Comparison of ENCODE assay signal across 26 mouse cellular contexts in genomic region chr7:43856307-43856706, GRCm38 (mm10). TPM values are rescaled to one million over a fixed set of nuclear protein-coding genes. Genes with fewer than 3 reads are reported as not detected.
"Had no signal": no experiment of that assay in that cellular context is flagged by ENCODE, and none has a peak within 500 bp of the region (broad histone marks: within the 10 kb centered on the region; RNA-seq: fewer than 3 reads in every experiment).

No protein-coding gene starts in this region.

- H3K4me3 ChIP-seq: kidney, embryonic 15.5 days; limb, embryonic 12.5 days; limb, embryonic 15.5 days; liver, embryonic 12.5 days; liver, embryonic 15.5 days; midbrain, embryonic 12.5 days; midbrain, embryonic 15.5 days; neural tube, embryonic 12.5 days; neural tube, embryonic 15.5 days had no signal

- H3K4me1 ChIP-seq: limb, embryonic 12.5 days; limb, embryonic 15.5 days; liver, embryonic 12.5 days; liver, embryonic 15.5 days; midbrain, embryonic 12.5 days; midbrain, embryonic 15.5 days; neural tube, embryonic 12.5 days had no signal

- H3K27ac ChIP-seq: kidney, embryonic 15.5 days; limb, embryonic 12.5 days; limb, embryonic 15.5 days; liver, embryonic 12.5 days; liver, embryonic 15.5 days; macrophage; midbrain, embryonic 12.5 days; midbrain, embryonic 15.5 days; neural tube, embryonic 12.5 days; neural tube, embryonic 15.5 days had no signal

- H3K9me3 ChIP-seq: kidney, embryonic 15.5 days; limb, embryonic 12.5 days; limb, embryonic 15.5 days; liver, embryonic 12.5 days; liver, embryonic 15.5 days; midbrain, embryonic 12.5 days; midbrain, embryonic 15.5 days; neural tube, embryonic 12.5 days; neural tube, embryonic 15.5 days had no signal

- H3K27me3 ChIP-seq: kidney, embryonic 15.5 days; limb, embryonic 12.5 days; limb, embryonic 15.5 days; liver, embryonic 12.5 days; liver, embryonic 15.5 days; midbrain, embryonic 12.5 days; midbrain, embryonic 15.5 days; neural tube, embryonic 12.5 days; neural tube, embryonic 15.5 days had no signal

- ATAC-seq: liver, embryonic 12.5 days; midbrain, embryonic 15.5 days had no signal

- H3K9ac ChIP-seq: kidney, embryonic 15.5 days; limb, embryonic 12.5 days; limb, embryonic 15.5 days; liver, embryonic 12.5 days; liver, embryonic 15.5 days; midbrain, embryonic 12.5 days; midbrain, embryonic 15.5 days; neural tube, embryonic 12.5 days; neural tube, embryonic 15.5 days had no signal

- DNase-seq: kidney, adult 8-10 months; kidney, postnatal 10 days; kidney, postnatal 4 days; left cerebral cortex, postnatal 4 days; lung, adult 18-20 months; right cerebral cortex, adult 18-20 months; right cerebral cortex, postnatal 14 days; right cerebral cortex, postnatal 4 days; thymus, postnatal 25 days had no signal

- H3K4me2 ChIP-seq: kidney, embryonic 15.5 days; limb, embryonic 12.5 days; limb, embryonic 15.5 days; liver, embryonic 12.5 days; liver, embryonic 15.5 days; midbrain, embryonic 12.5 days; midbrain, embryonic 15.5 days; neural tube, embryonic 12.5 days; neural tube, embryonic 15.5 days had no signal

- H3K36me3 ChIP-seq: kidney, embryonic 15.5 days; limb, embryonic 12.5 days; limb, embryonic 15.5 days; liver, embryonic 12.5 days; liver, embryonic 15.5 days; midbrain, embryonic 12.5 days; midbrain, embryonic 15.5 days; neural tube, embryonic 12.5 days; neural tube, embryonic 15.5 days had no signal

RNA-seq across cellular contexts. Expression of gene Klk5, which starts 14.5 kb away (rescaled TPM):
- total RNA-seq: layer of hippocampus, adult 18-20 months; layer of hippocampus, postnatal 14 days; left cerebral cortex, adult 8-10 months; left cerebral cortex, postnatal 14 days; left cerebral cortex, postnatal 4 days; megakaryocyte, adult 5-6 weeks had no signal
- polyA plus RNA-seq: kidney, embryonic 15.5 days; limb, embryonic 12.5 days; liver, embryonic 12.5 days; liver, embryonic 15.5 days; lung, embryonic 16.5 days; macrophage; midbrain, embryonic 15.5 days; neural tube, embryonic 12.5 days; neural tube, embryonic 15.5 days; stomach, embryonic 14.5 days had no signal

RNA-seq across cellular contexts. Expression of gene Klk4, which starts 24.7 kb away (rescaled TPM):
- total RNA-seq: layer of hippocampus, adult 18-20 months; layer of hippocampus, postnatal 14 days; left cerebral cortex, adult 8-10 months; left cerebral cortex, postnatal 14 days; left cerebral cortex, postnatal 4 days; megakaryocyte, adult 5-6 weeks had no signal
- polyA plus RNA-seq: limb, embryonic 12.5 days; limb, embryonic 15.5 days; liver, embryonic 12.5 days; liver, embryonic 15.5 days; lung, embryonic 16.5 days; macrophage; midbrain, embryonic 12.5 days; neural tube, embryonic 15.5 days; stomach, embryonic 14.5 days had no signal

RNA-seq across cellular contexts. Expression of gene Klk6, which starts 32.0 kb away (rescaled TPM):
- total RNA-seq: layer of hippocampus, postnatal 14 days; left cerebral cortex, postnatal 14 days; left cerebral cortex, postnatal 4 days; megakaryocyte, adult 5-6 weeks had no signal
- polyA plus RNA-seq: limb, embryonic 12.5 days; liver, embryonic 12.5 days; liver, embryonic 15.5 days; lung, embryonic 16.5 days; macrophage; midbrain, embryonic 12.5 days; midbrain, embryonic 15.5 days; neural tube, embryonic 12.5 days; neural tube, embryonic 15.5 days; stomach, embryonic 14.5 days had no signal

RNA-seq across cellular contexts. Expression of gene Klk7, which starts 45.2 kb away (rescaled TPM):
- total RNA-seq: left cerebral cortex, adult 8-10 months; left cerebral cortex, postnatal 14 days; megakaryocyte, adult 5-6 weeks had no signal
- polyA plus RNA-seq: kidney, embryonic 15.5 days; limb, embryonic 12.5 days; liver, embryonic 12.5 days; liver, embryonic 15.5 days; lung, embryonic 16.5 days; macrophage; midbrain, embryonic 12.5 days; midbrain, embryonic 15.5 days; neural tube, embryonic 12.5 days; neural tube, embryonic 15.5 days; stomach, embryonic 14.5 days had no signal

RNA-seq across cellular contexts. Expression of gene Klk8, which starts 58.9 kb away (rescaled TPM):
- polyA plus RNA-seq: macrophage had no signal
